Mouse (Mus musculus) erythroblast, embryonic 14.5 days (primary cell): Measurements from ENCODE around the gene Vmn2r89.

ENCODE experiments used
- GATA1 ChIP-seq: IDR thresholded peaks from 2 replicates; pipeline ENCODE4 v1.6.1; 2012; ENCODE audit warnings: low read length, inconsistent platforms, mixed read lengths
- TAL1 ChIP-seq: IDR thresholded peaks from 3 replicates; pipeline ENCODE4 v1.6.1; 2012; ENCODE audit warnings: low read length, inconsistent platforms, mixed read lengths

GRCm38 (mm10) chr14:51483671-51484070 is 32.0 kb downstream of the Vmn2r89 start:
- TF ChIP-seq GATA1 (no peak), TAL1 (no peak)
